Mouse (Mus musculus) forebrain, embryonic 16.5 days (tissue): ENCODE data around the gene Slco1c1. TPM values are rescaled to one million over a fixed set of nuclear protein-coding genes. Genes with fewer than 3 reads are reported as not detected.

ENCODE experiments used
- ATAC-seq: fragments of 200-750 bp; cut with Nextera tagmentation; 2 replicates; pipeline ENCODE4 v1.8.0; 2017; ENCODE audit warnings: mild to moderate bottlenecking, moderate library complexity
- H3K27ac ChIP-seq: fragments of 300-500 bp; sonication (generic); 2 replicates; pipeline ENCODE4 v1.5.1; 2014; ENCODE audit warnings: low read length, control low read depth
- H3K27me3 ChIP-seq: fragments of 300-500 bp; sonication (generic); replicated peaks from 2 replicates; pipeline ENCODE4 v1.6.1; 2014; ENCODE audit warnings: low read length; ENCODE audit not compliant: control insufficient read depth, insufficient read depth
- H3K36me3 ChIP-seq: fragments of 300-500 bp; sonication (generic); 2 replicates; pipeline ENCODE4 v1.6.1; 2014; ENCODE audit not compliant: control insufficient read depth, insufficient read depth
- H3K4me1 ChIP-seq: fragments of 300-500 bp; sonication (generic); replicated peaks from 2 replicates; pipeline ENCODE4 v1.6.1; 2014; ENCODE audit warnings: low read length; ENCODE audit not compliant: control insufficient read depth, insufficient read depth
- H3K4me2 ChIP-seq: fragments of 300-500 bp; sonication (generic); 2 replicates; pipeline ENCODE4 v1.6.1; 2014; ENCODE audit warnings: mild to moderate bottlenecking, low read length, control low read depth
- H3K4me3 ChIP-seq: fragments of 300-500 bp; sonication (generic); replicated peaks from 2 replicates; pipeline ENCODE4 v1.5.1; 2014; ENCODE audit warnings: mild to moderate bottlenecking, low read length, control low read depth
- H3K9ac ChIP-seq: fragments of 300-500 bp; sonication (generic); replicated peaks from 2 replicates; pipeline ENCODE4 v1.6.1; 2014; ENCODE audit warnings: low read depth, low read length, control low read depth
- H3K9me3 ChIP-seq: fragments of 300-500 bp; sonication (generic); 2 replicates; pipeline ENCODE4 v1.6.1; 2016; ENCODE audit warnings: low read length; ENCODE audit not compliant: control insufficient read depth
- WGBS: fragments of 180-500 bp; shearing (Covaris S2); extraction: QIAGEN DNeasy Blood & Tissue Kit; methylation state at CpG from one replicate; pipeline ENCODE4 v1.1.7; 2014; 5-methylcytosine and 5-hydroxymethylcytosine counted together
- polyA plus RNA-seq: library from polyadenylated mRNA; unstranded; fragments of >200 nt; fragmentation: Nextera tagmentation; extraction: Ambion mirVana; gene quantifications from 2 replicates; pipeline ENCODE4 v1.2.1, GENCODE M21; 2015

Slco1c1 gene
- polyA plus RNA-seq, 1 experiment from 2014 or later, result 20.5 TPM

- WGBS, result 84% methylated on average over 3 of the region's 3 CpGs
Measured at GRCm38 (mm10) chr6:141501171-141501570, 23.0 kb upstream of the Slco1c1 start.

GRCm38 (mm10) chr6:141522541-141522940, 1.6 kb upstream of the Slco1c1 start:
- no peaks in the 10 kb centered on the region for H3K27me3 ChIP-seq
- no peak for ATAC-seq
- H3K27ac ChIP-seq, result no peak overlapping the region
- H3K36me3 ChIP-seq, result no peaks in the 10 kb centered on the region
- H3K9ac ChIP-seq, result no peak overlapping the region
- H3K4me2 ChIP-seq, result no peak overlapping the region
- H3K4me1 ChIP-seq, result peaks cover 5% of the 10 kb centered on the region; the same call in 1 of the 2 replicates
- H3K9me3 ChIP-seq, result no peaks in the 10 kb centered on the region
- no peak overlapping the region for H3K4me3 ChIP-seq
- 86% methylated on average over 2 of the region's 2 CpGs for WGBS

More at GRCm38 (mm10) chr6:141501171-141501570, 23.0 kb upstream of the Slco1c1 start:
- H3K4me1 ChIP-seq, result 0 out of 2 replicates have a peak, but pooled peaks cover 2% of the 10 kb centered on the region
- H3K9me3 ChIP-seq, result no peaks in the 10 kb centered on the region
- no peak overlapping the region for H3K27ac ChIP-seq
- H3K4me2 ChIP-seq, result no peak overlapping the region
- no peaks in the 10 kb centered on the region for H3K27me3 ChIP-seq
- no peaks in the 10 kb centered on the region for H3K36me3 ChIP-seq
- H3K4me3 ChIP-seq, result no peak overlapping the region
- H3K9ac ChIP-seq, result no peak overlapping the region
- no peak for ATAC-seq

DNA sequence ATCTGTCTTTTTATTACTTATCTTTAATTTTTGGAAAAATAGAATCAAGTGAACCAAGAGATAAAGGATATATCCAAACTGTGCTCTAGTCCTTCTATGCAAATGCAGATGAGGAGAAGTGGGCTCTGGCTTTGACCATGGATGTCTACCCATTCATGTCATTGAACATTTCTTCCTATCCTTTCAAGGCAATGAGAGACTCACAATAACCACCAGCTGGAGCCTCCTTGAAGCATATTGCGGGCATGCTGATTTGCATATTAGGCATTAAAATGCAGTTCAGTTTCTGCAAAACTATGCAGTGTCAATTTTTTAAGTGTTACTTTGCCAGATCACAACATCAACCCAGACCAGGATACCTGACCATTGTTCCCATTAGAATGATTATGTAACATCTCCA, 1.6 kb downstream of the Slco1c1 start:
- no peaks in the 10 kb centered on the region for H3K27me3 ChIP-seq
- WGBS, result 13% methylated on average over 1 of the region's 1 CpGs
- H3K4me3 ChIP-seq, result no peak overlapping the region
- ATAC-seq, result peak; percentile 65
- H3K9me3 ChIP-seq, result no peaks in the 10 kb centered on the region
- no peak overlapping the region for H3K4me2 ChIP-seq
- no peak overlapping the region for H3K27ac ChIP-seq
- H3K36me3 ChIP-seq, result no peaks in the 10 kb centered on the region
- H3K9ac ChIP-seq, result no peak overlapping the region
- H3K4me1 ChIP-seq, result peaks cover 6% of the 10 kb centered on the region; the same call in 1 of the 2 replicates

- H3K4me2 ChIP-seq, result no peak overlapping the region
- 25% methylated on average over 6 of the region's 6 CpGs for WGBS
- no peaks in the 10 kb centered on the region for H3K36me3 ChIP-seq
- H3K9me3 ChIP-seq, result no peaks in the 10 kb centered on the region
- no peak overlapping the region for H3K9ac ChIP-seq
- no peaks in the 10 kb centered on the region for H3K27me3 ChIP-seq
- no peak overlapping the region for H3K27ac ChIP-seq
- peaks cover 3% of the 10 kb centered on the region; the same call in 1 of the 2 replicates for H3K4me1 ChIP-seq
- peak; percentile 72; the same call in 1 of the 2 replicates for ATAC-seq
- no peak overlapping the region for H3K4me3 ChIP-seq
Measured at GRCm38 (mm10) chr6:141530865-141531264, 6.7 kb downstream of the Slco1c1 start.

DNA sequence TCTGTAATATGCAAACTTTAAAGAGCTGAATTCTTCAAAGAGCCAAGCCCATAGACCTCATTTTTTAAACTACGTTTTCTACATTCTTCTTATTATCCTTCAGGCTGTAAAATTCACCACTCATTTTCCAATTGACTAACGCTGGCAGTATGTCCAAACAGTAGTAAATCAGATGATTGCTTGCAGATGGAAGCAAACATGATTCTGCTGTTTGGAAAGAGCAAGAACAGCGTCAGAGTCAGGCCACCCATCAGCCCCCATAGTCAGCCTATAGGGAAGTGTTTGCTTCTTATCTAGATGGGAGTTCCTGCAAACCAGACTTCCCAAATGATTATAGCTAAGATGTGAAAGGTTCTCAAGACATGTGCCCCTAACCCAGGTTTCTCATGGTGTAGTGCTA, 13.1 kb downstream of the Slco1c1 start:
- ATAC-seq, result no peak
- Histone ChIP-seq H3K4me1 (no peaks in the 10 kb centered on the region), H3K4me2 (no peak overlapping the region), H3K27me3 (no peaks in the 10 kb centered on the region), H3K36me3 (no peaks in the 10 kb centered on the region), H3K9ac (no peak overlapping the region), H3K9me3 (no peaks in the 10 kb centered on the region), H3K4me3 (no peak overlapping the region), H3K27ac (no peak overlapping the region)
- WGBS, result 81% methylated on average over 3 of the region's 3 CpGs

DNA sequence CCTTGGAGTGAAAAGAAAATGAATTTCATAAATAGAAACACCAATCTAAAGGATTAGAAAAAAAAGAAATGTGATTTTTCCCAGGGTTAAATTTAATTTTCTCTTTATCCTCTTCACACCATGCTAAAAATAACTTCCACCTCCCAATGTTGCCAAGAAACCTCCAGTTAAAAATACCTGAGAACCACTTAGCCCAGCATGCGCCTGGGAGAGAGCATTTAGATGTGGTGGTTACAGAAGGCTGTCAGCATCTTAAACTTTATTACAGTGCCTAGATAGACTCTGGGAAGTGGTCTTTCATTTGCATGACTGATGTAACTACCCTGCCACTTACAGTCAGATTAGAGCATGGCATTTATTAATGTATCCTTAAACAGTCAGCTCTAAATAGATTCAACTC, 17.0 kb downstream of the Slco1c1 start:
- no peak for ATAC-seq
- Histone ChIP-seq H3K27ac (no peak overlapping the region), H3K4me2 (no peak overlapping the region), H3K4me3 (no peak overlapping the region), H3K36me3 (no peaks in the 10 kb centered on the region), H3K9ac (no peak overlapping the region), H3K9me3 (no peaks in the 10 kb centered on the region), H3K4me1 (no peaks in the 10 kb centered on the region), H3K27me3 (no peaks in the 10 kb centered on the region)
- WGBS, result 62% methylated on average over 1 of the region's 1 CpGs

DNA sequence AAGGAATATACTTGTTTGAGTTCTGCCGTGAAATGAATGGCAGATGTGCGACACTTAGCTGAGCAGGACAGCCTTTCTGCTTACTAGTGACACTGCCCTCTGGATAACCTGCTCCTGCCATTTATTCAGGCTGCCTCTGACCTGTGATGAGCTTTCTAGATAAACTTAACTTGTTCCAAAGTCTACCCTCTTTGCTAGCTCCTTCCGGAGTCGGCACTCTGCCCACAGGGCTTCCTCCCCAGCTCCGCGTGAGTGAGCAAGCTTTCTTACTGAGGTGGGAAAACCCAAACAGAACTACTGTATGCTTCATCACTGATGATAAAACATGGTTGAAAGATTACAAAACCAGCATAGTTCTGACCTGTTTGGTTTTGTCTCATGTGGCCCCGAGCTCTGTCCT, 19.2 kb downstream of the Slco1c1 start:
- no peak for ATAC-seq
- Histone ChIP-seq H3K27me3 (no peaks in the 10 kb centered on the region), H3K4me1 (no peaks in the 10 kb centered on the region), H3K36me3 (no peaks in the 10 kb centered on the region), H3K4me2 (no peak overlapping the region), H3K27ac (no peak overlapping the region), H3K9ac (no peak overlapping the region), H3K9me3 (no peaks in the 10 kb centered on the region), H3K4me3 (no peak overlapping the region)
- WGBS, result 93% methylated on average over 7 of the region's 7 CpGs

GRCm38 (mm10) chr6:141558118-141558517, 34.0 kb downstream of the Slco1c1 start:
- no peak overlapping the region for H3K4me2 ChIP-seq
- 96% methylated on average over 1 of the region's 1 CpGs for WGBS

DNA sequence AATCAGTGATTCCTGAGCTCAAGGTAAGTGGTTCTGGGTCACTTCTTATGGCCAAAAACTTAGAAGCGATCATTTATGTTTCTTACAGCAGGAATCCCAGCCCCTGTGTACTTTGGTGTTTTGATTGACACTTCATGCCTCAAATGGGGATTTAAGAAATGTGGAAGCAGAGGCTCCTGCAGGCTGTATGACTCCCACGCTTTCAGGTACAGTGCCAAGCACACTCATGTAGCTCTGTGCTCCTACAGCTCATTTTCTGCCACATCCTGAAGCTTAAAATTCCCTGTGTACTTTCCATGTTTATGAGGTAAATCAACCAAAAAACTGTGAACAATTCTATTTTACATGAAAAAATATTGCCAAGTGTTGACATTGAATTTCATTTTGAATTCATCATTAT, 43.2 kb downstream of the Slco1c1 start:
- H3K9ac ChIP-seq, result no peak overlapping the region
- H3K4me2 ChIP-seq, result no peak overlapping the region
- no peaks in the 10 kb centered on the region for H3K9me3 ChIP-seq
- 0 out of 2 replicates have a peak, but pooled peaks cover 4% of the 10 kb centered on the region for H3K4me1 ChIP-seq
- no peak for ATAC-seq
- no peaks in the 10 kb centered on the region for H3K27me3 ChIP-seq
- H3K4me3 ChIP-seq, result no peak overlapping the region
- WGBS, result 54% methylated on average over 2 of the region's 2 CpGs
- H3K36me3 ChIP-seq, result no peaks in the 10 kb centered on the region
- no peak overlapping the region; the same call in 1 of the 2 replicates for H3K27ac ChIP-seq

More at GRCm38 (mm10) chr6:141558118-141558517, 34.0 kb downstream of the Slco1c1 start:
- Histone ChIP-seq H3K4me3 (no peak overlapping the region), H3K9ac (no peak overlapping the region), H3K4me1 (no peaks in the 10 kb centered on the region), H3K27ac (no peak overlapping the region), H3K9me3 (no peaks in the 10 kb centered on the region), H3K36me3 (no peaks in the 10 kb centered on the region), H3K27me3 (no peaks in the 10 kb centered on the region)
- ATAC-seq, result no peak
